Mouse (Mus musculus) adrenal gland, postnatal 10 days (tissue): ENCODE results near the gene Chil1. TPM values are rescaled to one million over a fixed set of nuclear protein-coding genes. Genes with fewer than 3 reads are reported as not detected.

Experiments
- DNase-seq: peaks from one replicate; pipeline ENCODE4 v3.0.0; 2021; ENCODE audit warnings: mixed read lengths
- total RNA-seq, 2 experiments: library from RNA; stranded (reverse); gene quantifications; 2 replicates each; pipeline ENCODE4 v1.2.3; 2021

The Chil1 gene
- total RNA-seq, 2 experiments from 2014 or later, result 1.4 to 2.4 TPM

DNA sequence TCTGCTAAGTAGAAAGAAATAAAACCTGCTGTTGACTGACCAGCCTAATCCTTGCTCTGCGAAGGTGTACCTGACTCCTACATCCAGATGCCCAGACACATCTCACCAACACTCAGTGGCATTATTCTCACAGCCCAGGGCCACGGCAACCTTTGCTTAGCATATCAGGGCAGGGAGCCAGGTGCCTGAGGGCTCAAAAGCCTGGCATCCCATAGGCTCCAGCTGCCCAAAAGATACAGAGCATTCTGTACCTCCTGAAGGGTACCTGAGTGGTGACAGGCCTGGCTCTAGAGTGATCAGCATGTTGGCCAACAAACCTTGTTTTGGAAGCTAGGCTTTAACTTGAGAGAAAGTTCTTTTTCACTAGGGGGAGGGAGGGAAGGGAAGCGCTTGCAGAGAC is 49.3 kb downstream of the Chil1 start:
- peak; percentile 60 for DNase-seq

DNA sequence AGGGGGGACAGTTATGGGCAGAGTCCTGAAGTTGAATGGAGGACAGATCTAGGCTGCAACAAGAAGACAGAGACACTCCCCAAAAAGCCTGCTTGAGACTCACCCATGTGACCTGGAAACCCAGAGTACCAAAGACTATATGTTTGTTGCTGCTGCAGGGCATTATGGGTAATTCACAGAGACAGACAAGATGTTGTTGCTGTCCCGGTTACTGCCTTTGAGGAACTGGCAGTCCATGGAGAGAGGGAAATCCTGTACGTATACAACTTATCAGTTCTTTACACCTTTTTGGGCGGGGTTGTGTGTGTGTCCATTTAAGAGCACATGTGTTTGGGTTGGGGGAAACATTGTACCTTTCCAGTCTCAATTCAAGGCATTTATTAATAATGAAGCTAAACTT is 49.7 kb downstream of the Chil1 start:
- peak; percentile 10 for DNase-seq

- DNase-seq, result peak; percentile 58
These were observed 50.4 kb downstream of the Chil1 start for GRCm38 (mm10) chr1:134232326-134232725.

DNA sequence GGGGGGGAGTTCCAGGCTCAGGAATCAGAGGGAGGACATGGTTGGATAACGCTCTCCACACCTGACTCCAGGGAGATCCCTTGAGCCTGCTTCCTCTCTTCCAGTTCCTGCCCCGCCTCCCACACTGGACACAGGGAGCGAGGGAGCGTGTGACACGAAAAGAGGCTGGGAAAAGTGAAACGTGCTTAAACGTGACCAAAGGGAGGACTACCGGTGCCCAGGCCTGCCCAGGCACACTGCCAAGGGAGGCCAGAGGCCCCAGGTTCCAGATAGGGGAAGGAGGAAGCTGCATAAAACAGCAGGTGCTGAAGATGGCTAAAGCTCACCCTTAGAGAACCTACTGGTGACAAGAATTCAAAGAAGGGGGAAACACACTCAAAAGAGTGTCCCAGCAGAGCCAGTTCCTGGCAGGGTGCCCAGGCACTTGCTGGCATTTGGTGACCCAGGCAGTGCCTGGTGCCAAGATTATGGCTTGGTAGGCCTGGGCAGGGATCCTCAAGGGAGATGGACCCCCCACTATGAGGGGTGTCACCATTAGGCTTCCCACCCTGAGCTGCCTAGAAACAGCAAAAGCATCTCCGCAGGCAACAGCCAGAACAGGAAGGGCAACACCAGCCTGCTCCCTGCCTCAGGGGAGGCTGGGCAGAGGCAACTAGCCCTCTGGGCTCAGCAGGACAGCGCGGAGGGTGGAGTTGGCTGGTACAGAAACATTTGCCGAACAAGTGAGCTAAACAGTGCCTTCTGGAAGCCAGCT is 51.0 kb downstream of the Chil1 start:
- DNase-seq, result peak; percentile 86

GRCm38 (mm10) chr1:134233681-134234454 is 51.9 kb downstream of the Chil1 start:
- DNase-seq, result peak; percentile 39

- peak; percentile 84 for DNase-seq
These were observed 52.7 kb downstream of the Chil1 start for GRCm38 (mm10) chr1:134234455-134235390.

- DNase-seq, result peak; percentile 34
These were observed 53.5 kb downstream of the Chil1 start, which contains the start of gene Adora1 for GRCm38 (mm10) chr1:134235391-134235921. Gene Adora1, minus strand, starts transcription at chr1:134235431.

GRCm38 (mm10) chr1:134236142-134236541 is 54.2 kb downstream of the Chil1 start:
- peak; percentile 26 for DNase-seq

DNA sequence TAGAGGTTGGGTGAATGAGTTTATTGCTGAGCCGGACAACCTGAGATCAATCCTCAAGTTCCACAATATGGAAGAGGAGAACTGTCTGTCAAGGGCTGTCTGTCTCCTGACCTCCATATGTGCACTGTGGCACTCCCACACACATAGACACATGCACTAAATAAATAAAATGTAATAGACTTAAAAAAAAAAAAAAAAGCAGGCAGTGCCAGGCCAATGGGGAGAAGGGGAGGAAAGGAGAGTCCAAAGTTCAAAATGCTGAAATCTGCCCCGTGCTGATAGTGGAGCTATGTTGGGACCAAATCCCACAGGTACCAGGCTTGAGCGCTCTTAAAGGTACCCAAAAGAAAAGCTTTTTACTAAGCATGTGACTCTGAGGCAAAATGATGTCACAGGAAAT is 55.5 kb downstream of the Chil1 start:
- no peak for DNase-seq

Other genes starting within 250 kb of the Chil1 start
- 10 to 100 TPM; 17.4 to 22.2 TPM for gene Fmod, start 144.9 kb upstream of the Chil1 start, total RNA-seq
- gene Btg2, start 103.1 kb upstream of the Chil1 start, total RNA-seq, result 10 to 100 TPM; 32.4 to 58.1 TPM
- gene Chit1, start 70.9 kb upstream of the Chil1 start, total RNA-seq, result under 1 TPM in 1 of 2 experiments, not detected in 1; 0.15 TPM
- 1 to 10 TPM; 4.2 to 5.0 TPM for gene Mybph, start 11.3 kb downstream of the Chil1 start, total RNA-seq
- 10 to 100 TPM; 70.4 to 83.0 TPM for gene Adora1, start 53.3 kb downstream of the Chil1 start, total RNA-seq
- gene Myog, start 107.8 kb downstream of the Chil1 start, total RNA-seq, result 1 to 10 TPM; 2.0 to 9.6 TPM
- gene Ppfia4, start 150.8 kb downstream of the Chil1 start, total RNA-seq, result 1 to 10 TPM; 1.5 to 3.0 TPM
- 10 to 100 TPM; 39.9 to 48.3 TPM for gene Tmem183a, start 179.8 kb downstream of the Chil1 start, total RNA-seq
- not detected for gene 4933406M09Rik, start 203.8 kb downstream of the Chil1 start, total RNA-seq
- 10 to 100 TPM; 21.0 to 33.0 TPM for gene Cyb5r1, start 223.4 kb downstream of the Chil1 start, total RNA-seq
- 100 to 1,000 TPM; 114 to 116 TPM for gene Adipor1, start 233.2 kb downstream of the Chil1 start, total RNA-seq